ENCODE assay signal across 22 mouse cellular contexts in the genomic region with DNA sequence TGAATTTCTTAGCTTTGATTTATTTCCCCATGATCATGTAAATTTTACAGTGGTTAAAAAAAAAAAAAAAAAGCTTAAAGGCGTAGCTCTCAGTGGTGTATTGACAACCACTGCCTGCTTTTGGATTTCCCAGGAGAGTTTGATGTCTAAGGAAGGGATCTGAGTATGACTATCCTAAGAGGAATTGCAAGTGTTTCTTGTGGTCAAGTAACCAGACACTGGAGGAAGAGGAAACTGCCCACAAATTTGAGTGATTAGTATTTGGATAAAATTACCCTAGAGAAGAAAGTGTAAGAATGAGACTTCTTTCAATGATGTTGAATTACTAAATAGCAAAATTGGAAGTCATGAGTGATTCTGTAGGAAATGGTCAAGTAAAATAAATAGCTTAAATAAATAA. TPM values are rescaled to one million over a fixed set of nuclear protein-coding genes. Genes with fewer than 3 reads are reported as not detected.
DNase-seq lines count a peak whose midpoint lies in the region; ATAC-seq and TF ChIP-seq lines count a peak whose summit lies in the region.
"Had no signal": no experiment of that assay in that cellular context is flagged by ENCODE, and none has a peak within 500 bp of the region (broad histone marks: within the 10 kb centered on the region; RNA-seq: fewer than 3 reads in every experiment).

No protein-coding gene starts in this region.

- H3K4me3 ChIP-seq in embryonic fibroblast, embryonic 13.5 days (ENCODE audit: insufficient read depth, low read length) = no peak overlapping the region
- H3K4me3 ChIP-seq: embryonic facial prominence, embryonic 15.5 days; forebrain, embryonic 12.5 days; heart, embryonic 10.5 days; hindbrain, embryonic 13.5 days; intestine, embryonic 15.5 days had no signal

- H3K4me1 ChIP-seq in embryonic fibroblast, embryonic 13.5 days (ENCODE audit: control insufficient read depth, insufficient read depth, low read length) = peaks cover 9% of the 10 kb centered on the region; the same call in 1 of the 2 replicates
- H3K4me1 ChIP-seq: embryonic facial prominence, embryonic 15.5 days; intestine, embryonic 15.5 days had no signal

- TF ChIP-seq CTCF in embryonic fibroblast, embryonic 13.5 days (IDR thresholded peaks at IDR 0.05; ENCODE audit: borderline replicate concordance, insufficient read depth, low read length) = no peak

- H3K27ac ChIP-seq in embryonic fibroblast, embryonic 13.5 days (ENCODE audit: insufficient read depth, low read length) = peak overlapping the region; percentile 73; the same call in 1 of the 2 replicates
- H3K27ac ChIP-seq: embryonic facial prominence, embryonic 15.5 days; forebrain, embryonic 12.5 days; heart, embryonic 10.5 days; hindbrain, postnatal 0 days; intestine, embryonic 15.5 days had no signal

- peak; percentile 34 for DNase-seq in 416B (ENCODE audit: low read depth)
- DNase-seq in Muller cell, postnatal 12 days (ENCODE audit: inconsistent ontology term) = peak; percentile 51
- DNase-seq in lung, postnatal 36 days = no peak
- no peak for DNase-seq in layer of hippocampus, adult 11-12 months (ENCODE audit: low spot score)
- DNase-seq in left cerebral cortex, postnatal 4 days = no peak
- DNase-seq: adrenal gland, adult 2 months; adrenal gland, postnatal 25 days; cerebellum, adult 2 months; cerebellum, postnatal 10 days; embryo, embryonic 11 days; gastrocnemius, postnatal 36 days; heart, adult 18-20 months; heart, postnatal 10 days; kidney, adult 18-20 months had no signal

- intact Hi-C loops in left cerebral cortex, postnatal 4 days (cut with DNase I) = no loop called here

- ATAC-seq in monocyte, adult 5-6 weeks (replicated peaks; ENCODE audit: insufficient number of reproducible peaks, low FRiP score, low TSS enrichment, poor library complexity, severe bottlenecking) = no peak
- ATAC-seq: hindbrain, postnatal 0 days; intestine, embryonic 15.5 days had no signal

- no peak for TF ChIP-seq POLR2A in embryonic fibroblast, embryonic 13.5 days (IDR thresholded peaks at IDR 0.05; ENCODE audit: low read depth, low read length)

RNA-seq across cellular contexts. Expression of a gene that starts 25.9 kb away (rescaled TPM):
- 42.6 and 57.3 TPM in 2 replicates for polyA plus RNA-seq in embryonic fibroblast, embryonic 13.5 days (2011; ENCODE audit: insufficient read length, low read depth, missing spikeins)
- 47.0 to 66.2 TPM (median 47.9 TPM) in 3 replicates for total RNA-seq in monocyte, adult 5-6 weeks (2017)
- 10 to 100 TPM; 64.1 to 69.4 TPM for total RNA-seq in left cerebral cortex, postnatal 4 days (2021)

RNA-seq across cellular contexts. Expression of a gene that starts 58.4 kb away (rescaled TPM):
- 224 and 302 TPM in 2 replicates for polyA plus RNA-seq in embryonic fibroblast, embryonic 13.5 days (2011; ENCODE audit: insufficient read length, low read depth, missing spikeins)
- total RNA-seq in monocyte, adult 5-6 weeks (2017) = 279 to 315 TPM (median 280 TPM) in 3 replicates
- 10 to 100 TPM; 40.1 to 49.3 TPM for total RNA-seq in left cerebral cortex, postnatal 4 days (2021)

Comparison
In these comparisons a context has a peak if more than half of its experiments do, and no peak if none do; other contexts are left out.
1. DNase-seq: peak in 416B (single experiment) and Muller cell, postnatal 12 days (single experiment); none in lung, postnatal 36 days (single experiment), layer of hippocampus, adult 11-12 months (single experiment) and left cerebral cortex, postnatal 4 days (single experiment).